Mouse (Mus musculus) spleen, postnatal 14 days (tissue): ENCODE results near the gene Arl13b.

Experiments
- DNase-seq, 2 experiments: peaks; one replicate each; pipeline ENCODE4 v3.0.0; 2021 to 2022; ENCODE audit warnings: low spot score in 2 of 2

The Arl13b gene

GRCm38 (mm10) chr16:62814491-62814890 is 32.3 kb downstream of the Arl13b start, which contains the start of gene Stx19:
TSS of gene Stx19 (plus strand) at chr16:62814676.
- no peak for DNase-seq

GRCm38 (mm10) chr16:62813790-62814189 is 33.0 kb downstream of the Arl13b start:
- no peak for DNase-seq

- DNase-seq = no peak
These were observed 36.0 kb downstream of the Arl13b start for GRCm38 (mm10) chr16:62810855-62811254.

GRCm38 (mm10) chr16:62807249-62807979 is 39.4 kb downstream of the Arl13b start:
- DNase-seq = no peak

GRCm38 (mm10) chr16:62804621-62805020 is 42.2 kb downstream of the Arl13b start:
- no peak for DNase-seq

- DNase-seq = no peak
These were observed 47.0 kb downstream of the Arl13b start for GRCm38 (mm10) chr16:62799839-62800238.

- no peak for DNase-seq
These were observed 47.4 kb downstream of the Arl13b start for GRCm38 (mm10) chr16:62799426-62799825.

- no peak for DNase-seq
These were observed 48.0 kb downstream of the Arl13b start for GRCm38 (mm10) chr16:62798808-62799207.

GRCm38 (mm10) chr16:62796608-62797007 is 50.2 kb downstream of the Arl13b start:
- no peak for DNase-seq

GRCm38 (mm10) chr16:62786621-62787331 is 60.1 kb downstream of the Arl13b start, which contains the start of gene Nsun3:
TSS of gene Nsun3 (minus strand) at chr16:62786818.
- peak; percentile 73 to 84 for DNase-seq

GRCm38 (mm10) chr16:62782229-62782628 is 64.6 kb downstream of the Arl13b start:
- DNase-seq = no peak

- no peak for DNase-seq
These were observed 68.6 kb downstream of the Arl13b start for GRCm38 (mm10) chr16:62778282-62778681.

GRCm38 (mm10) chr16:62776034-62776433 is 70.8 kb downstream of the Arl13b start:
- no peak for DNase-seq

GRCm38 (mm10) chr16:62773462-62773861 is 73.4 kb downstream of the Arl13b start:
- DNase-seq = no peak

GRCm38 (mm10) chr16:62758340-62758739 is 88.5 kb downstream of the Arl13b start:
- peak in 1 of 2 experiments; percentile 2 for DNase-seq

- no peak for DNase-seq
These were observed 91.5 kb downstream of the Arl13b start for GRCm38 (mm10) chr16:62755307-62755706.

GRCm38 (mm10) chr16:62753597-62753996 is 93.2 kb downstream of the Arl13b start:
- DNase-seq = no peak

- DNase-seq = no peak
These were observed 93.8 kb downstream of the Arl13b start for GRCm38 (mm10) chr16:62753079-62753478.

GRCm38 (mm10) chr16:62745875-62746274 is 101.0 kb downstream of the Arl13b start:
- DNase-seq = no peak
